Mouse (Mus musculus) neural tube, embryonic 12.5 days (tissue): Measurements from ENCODE around the gene Ric3. TPM values are rescaled to one million over a fixed set of nuclear protein-coding genes. Genes with fewer than 3 reads are reported as not detected.

Source experiments
- ATAC-seq: fragments of 200-750 bp; cut with Nextera tagmentation; 2 replicates; pipeline ENCODE4 v1.8.0; 2017; ENCODE audit warnings: low read depth, mild to moderate bottlenecking, moderate TSS enrichment, moderate library complexity; ENCODE audit not compliant: low FRiP score
- H3K27ac ChIP-seq: fragments of 300-500 bp; sonication (generic); 2 replicates; pipeline ENCODE4 v1.5.1; 2016
- H3K27me3 ChIP-seq: fragments of 300-500 bp; sonication (generic); replicated peaks from 2 replicates; pipeline ENCODE4 v1.6.1; 2016; ENCODE audit warnings: mild to moderate bottlenecking
- H3K36me3 ChIP-seq: fragments of 300-500 bp; sonication (generic); 2 replicates; pipeline ENCODE4 v1.6.1; 2016; ENCODE audit warnings: mild to moderate bottlenecking
- H3K4me1 ChIP-seq: fragments of 300-500 bp; sonication (generic); 2 replicates; pipeline ENCODE4 v1.6.1; 2016
- H3K4me2 ChIP-seq: fragments of 300-500 bp; sonication (generic); replicated peaks from 2 replicates; pipeline ENCODE4 v1.6.1; 2016; ENCODE audit warnings: mild to moderate bottlenecking
- H3K4me3 ChIP-seq: fragments of 300-500 bp; sonication (generic); 2 replicates; pipeline ENCODE4 v1.5.1; 2016
- H3K9ac ChIP-seq: fragments of 300-500 bp; sonication (generic); 2 replicates; pipeline ENCODE4 v1.6.1; 2016; ENCODE audit warnings: mild to moderate bottlenecking
- H3K9me3 ChIP-seq: fragments of 300-500 bp; sonication (generic); 2 replicates; pipeline ENCODE4 v1.6.1; 2016; ENCODE audit warnings: mild to moderate bottlenecking
- WGBS: fragments of 180-500 bp; shearing (Covaris S2); methylation state at CpG from one replicate; pipeline ENCODE4 v1.1.7; 2016; 5-methylcytosine and 5-hydroxymethylcytosine counted together
- polyA plus RNA-seq: library from polyadenylated mRNA; unstranded; fragments of >200 nt; fragmentation: Nextera tagmentation; extraction: Ambion mirVana; gene quantifications from 2 replicates; pipeline ENCODE4 v1.2.1, GENCODE M21; 2016

The Ric3 gene
- polyA plus RNA-seq, 1 experiment from 2014 or later, result 21.2 TPM

DNA sequence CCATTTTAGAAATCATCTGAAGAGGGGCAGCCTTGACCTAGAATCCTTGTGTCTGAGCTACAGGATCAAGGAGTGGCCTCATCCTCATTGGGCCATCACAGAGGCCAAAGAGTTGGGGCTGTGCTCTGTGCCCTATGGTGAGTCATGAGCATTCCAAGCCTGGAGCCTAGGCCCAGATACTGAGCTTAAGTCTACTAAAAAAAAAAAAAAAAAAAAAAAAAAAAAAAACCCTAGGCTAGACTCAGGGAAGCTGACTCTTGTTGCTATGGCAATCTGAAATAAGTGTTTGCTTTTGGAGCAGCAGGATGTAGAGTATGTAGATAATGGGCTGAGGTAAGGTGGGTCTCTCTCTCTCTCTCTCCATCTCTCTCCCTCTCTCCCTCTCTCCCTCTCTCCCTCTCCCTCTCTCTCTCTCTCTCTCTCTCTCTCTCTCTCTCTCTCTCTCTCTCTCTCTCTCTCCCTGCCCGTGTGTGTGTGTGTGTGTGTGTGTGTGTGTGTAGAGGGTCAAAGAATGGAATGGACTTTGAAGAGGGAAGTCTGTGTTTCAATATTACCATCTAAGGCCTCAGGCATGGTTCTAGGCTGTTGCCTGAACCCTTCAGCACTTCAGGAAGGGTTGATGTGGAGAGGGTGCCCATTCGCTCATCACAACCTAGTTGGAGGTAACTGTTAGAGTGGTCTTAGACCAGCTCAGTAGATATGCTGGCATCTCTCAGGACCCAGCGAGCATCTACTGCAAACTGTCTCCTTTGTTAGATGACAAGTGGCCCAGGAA is 97.0 kb downstream of the Ric3 start:
- no peak for ATAC-seq
- H3K9me3 ChIP-seq, result no peaks in the 10 kb centered on the region
- no peaks in the 10 kb centered on the region for H3K36me3 ChIP-seq
- no peak overlapping the region for H3K4me3 ChIP-seq
- H3K27me3 ChIP-seq, result no peaks in the 10 kb centered on the region
- H3K4me2 ChIP-seq, result no peak overlapping the region
- no peak overlapping the region for H3K27ac ChIP-seq
- H3K4me1 ChIP-seq, result no peaks in the 10 kb centered on the region
- WGBS, result 72% methylated on average over 3 of the region's 3 CpGs
- H3K9ac ChIP-seq, result no peak overlapping the region

Other genes starting within 250 kb of the Ric3 start
- gene Olfr516, start 232.8 kb downstream of the Ric3 start, polyA plus RNA-seq, result not detected in 2 replicates
- gene Olfr517, start 211.0 kb downstream of the Ric3 start, polyA plus RNA-seq, result not detected in 2 replicates
- not detected in 2 replicates for gene Olfr518, start 198.3 kb downstream of the Ric3 start, polyA plus RNA-seq
- gene Olfr519, start 188.9 kb downstream of the Ric3 start, polyA plus RNA-seq, result not detected in 2 replicates
- not detected in 2 replicates for gene Nlrp10, start 153.2 kb downstream of the Ric3 start, polyA plus RNA-seq
- 85.9 and 87.7 TPM in 2 replicates for gene Eif3f, start 148.9 kb downstream of the Ric3 start, polyA plus RNA-seq
- 32.8 and 36.0 TPM in 2 replicates for gene Tub, start 133.0 kb downstream of the Ric3 start, polyA plus RNA-seq
- gene Lmo1, start 91.9 kb upstream of the Ric3 start, polyA plus RNA-seq, result 24.3 and 27.0 TPM in 2 replicates